Mouse (Mus musculus): ENCODE measurements at regions not wholly inside any gene's neighbourhood (a gene's known extent, or its start where the extent isn't known, plus 50 kb on each side); places are given as distances from the start of the nearest gene placed in this dataset.

GRCm38 (mm10) chr7:36352761-36353160 is 345.2 kb upstream of the Tshz3 start:
- no peak for ATAC-seq (replicated peaks; ENCODE audit: insufficient number of reproducible peaks, insufficient read depth, low FRiP score, low read depth)
- Histone ChIP-seq H3K4me1 (replicated peaks) (no peaks in the 10 kb centered on the region), H3K27me3 (no peaks in the 10 kb centered on the region; the same call in 1 of the 2 replicates), H3K36me3 (no peaks in the 10 kb centered on the region), H3K9ac (no peak overlapping the region), H3K4me2 (no peak overlapping the region), H3K9me3 (replicated peaks) (no peaks in the 10 kb centered on the region), H3K27ac (no peak overlapping the region), H3K4me3 (no peak overlapping the region)
- 38% methylated on average over 2 of the region's 2 CpGs for WGBS

GRCm38 (mm10) chr7:36350616-36351015 is 347.3 kb upstream of the Tshz3 start:
- H3K27ac ChIP-seq, result no peak overlapping the region
- 55% methylated on average over 4 of the region's 4 CpGs for WGBS
- H3K4me1 ChIP-seq (replicated peaks), result no peaks in the 10 kb centered on the region
- H3K36me3 ChIP-seq, result no peaks in the 10 kb centered on the region
- H3K9ac ChIP-seq, result no peak overlapping the region
- no peak for ATAC-seq (replicated peaks; ENCODE audit: insufficient number of reproducible peaks, insufficient read depth, low FRiP score, low read depth)
- H3K9me3 ChIP-seq (replicated peaks), result no peaks in the 10 kb centered on the region
- H3K4me3 ChIP-seq, result no peak overlapping the region
- no peak overlapping the region for H3K4me2 ChIP-seq
- H3K27me3 ChIP-seq, result no peaks in the 10 kb centered on the region; the same call in 1 of the 2 replicates

GRCm38 (mm10) chr7:36348195-36348594 is 349.7 kb upstream of the Tshz3 start:
- H3K36me3 ChIP-seq, result no peaks in the 10 kb centered on the region

GRCm38 (mm10) chr7:36334857-36335256 is 363.1 kb upstream of the Tshz3 start:
- Histone ChIP-seq H3K4me3 (no peak overlapping the region), H3K27ac (no peak overlapping the region), H3K9ac (no peak overlapping the region), H3K9me3 (replicated peaks) (no peaks in the 10 kb centered on the region), H3K27me3 (no peaks in the 10 kb centered on the region), H3K4me2 (no peak overlapping the region), H3K36me3 (no peaks in the 10 kb centered on the region), H3K4me1 (replicated peaks) (no peaks in the 10 kb centered on the region)
- ATAC-seq (replicated peaks; ENCODE audit: insufficient number of reproducible peaks, insufficient read depth, low FRiP score, low read depth), result no peak
- 87% methylated on average over 5 of the region's 5 CpGs for WGBS

More at GRCm38 (mm10) chr7:36348195-36348594, 349.7 kb upstream of the Tshz3 start:
- Histone ChIP-seq H3K4me1 (replicated peaks) (no peaks in the 10 kb centered on the region), H3K4me2 (no peak overlapping the region), H3K9ac (no peak overlapping the region), H3K9me3 (replicated peaks) (no peaks in the 10 kb centered on the region), H3K4me3 (no peak overlapping the region), H3K27me3 (no peaks in the 10 kb centered on the region; the same call in 1 of the 2 replicates), H3K27ac (no peak overlapping the region)
- WGBS, result 72% methylated on average over 8 of the region's 8 CpGs
- no peak for ATAC-seq (replicated peaks; ENCODE audit: insufficient number of reproducible peaks, insufficient read depth, low FRiP score, low read depth)

GRCm38 (mm10) chr7:36334091-36334490 is 363.8 kb upstream of the Tshz3 start:
- H3K4me3 ChIP-seq, result no peak overlapping the region
- ATAC-seq (replicated peaks; ENCODE audit: insufficient number of reproducible peaks, insufficient read depth, low FRiP score, low read depth), result no peak
- no peaks in the 10 kb centered on the region for H3K4me1 ChIP-seq (replicated peaks)
- H3K36me3 ChIP-seq, result no peaks in the 10 kb centered on the region
- no peak overlapping the region for H3K27ac ChIP-seq
- H3K9me3 ChIP-seq (replicated peaks), result no peaks in the 10 kb centered on the region
- WGBS, result 26% methylated on average over 5 of the region's 5 CpGs
- H3K27me3 ChIP-seq, result no peaks in the 10 kb centered on the region
- no peak overlapping the region for H3K4me2 ChIP-seq
- H3K9ac ChIP-seq, result no peak overlapping the region

GRCm38 (mm10) chr7:36332633-36333032 is 365.3 kb upstream of the Tshz3 start:
- H3K4me3 ChIP-seq, result no peak overlapping the region
- H3K9me3 ChIP-seq (replicated peaks), result no peaks in the 10 kb centered on the region
- H3K27me3 ChIP-seq, result no peaks in the 10 kb centered on the region
- WGBS, result 62% methylated on average over 7 of the region's 7 CpGs
- H3K9ac ChIP-seq, result no peak overlapping the region
- H3K4me2 ChIP-seq, result no peak overlapping the region
- no peak overlapping the region for H3K27ac ChIP-seq
- ATAC-seq (replicated peaks; ENCODE audit: insufficient number of reproducible peaks, insufficient read depth, low FRiP score, low read depth), result no peak
- no peaks in the 10 kb centered on the region for H3K4me1 ChIP-seq (replicated peaks)
- H3K36me3 ChIP-seq, result no peaks in the 10 kb centered on the region

GRCm38 (mm10) chr7:36328141-36328540 is 369.8 kb upstream of the Tshz3 start:
- Histone ChIP-seq H3K4me3 (no peak overlapping the region), H3K27me3 (no peaks in the 10 kb centered on the region), H3K9me3 (replicated peaks) (no peaks in the 10 kb centered on the region), H3K27ac (no peak overlapping the region), H3K36me3 (no peaks in the 10 kb centered on the region), H3K4me2 (no peak overlapping the region), H3K9ac (no peak overlapping the region), H3K4me1 (replicated peaks) (no peaks in the 10 kb centered on the region)
- ATAC-seq (replicated peaks; ENCODE audit: insufficient number of reproducible peaks, insufficient read depth, low FRiP score, low read depth), result no peak
- 83% methylated on average over 2 of the region's 2 CpGs for WGBS

GRCm38 (mm10) chr7:36324035-36324434 is 373.9 kb upstream of the Tshz3 start:
- Histone ChIP-seq H3K4me3 (no peak overlapping the region), H3K9ac (no peak overlapping the region), H3K9me3 (replicated peaks) (no peaks in the 10 kb centered on the region), H3K27ac (no peak overlapping the region), H3K36me3 (no peaks in the 10 kb centered on the region), H3K4me1 (replicated peaks) (no peaks in the 10 kb centered on the region), H3K4me2 (no peak overlapping the region), H3K27me3 (no peaks in the 10 kb centered on the region)
- no peak for ATAC-seq (replicated peaks; ENCODE audit: insufficient number of reproducible peaks, insufficient read depth, low FRiP score, low read depth)
- whole genome bisulfite sequencing, result 62% methylated on average over 1 of the region's 1 CpGs

- WGBS, result 67% methylated on average over 4 of the region's 4 CpGs
- no peak overlapping the region for H3K27ac ChIP-seq
- H3K9me3 ChIP-seq (replicated peaks), result no peaks in the 10 kb centered on the region
- H3K4me1 ChIP-seq (replicated peaks), result peaks cover 6% of the 10 kb centered on the region
- no peak overlapping the region for H3K9ac ChIP-seq
- no peak overlapping the region for H3K4me3 ChIP-seq
- no peaks in the 10 kb centered on the region for H3K36me3 ChIP-seq
- ATAC-seq (replicated peaks; ENCODE audit: insufficient number of reproducible peaks, insufficient read depth, low FRiP score, low read depth), result no peak
- no peaks in the 10 kb centered on the region for H3K27me3 ChIP-seq
- H3K4me2 ChIP-seq, result no peak overlapping the region
Observed at GRCm38 (mm10) chr7:36322181-36322580, 375.7 kb upstream of the Tshz3 start.

- no peaks in the 10 kb centered on the region for H3K9me3 ChIP-seq (replicated peaks)
- H3K36me3 ChIP-seq, result no peaks in the 10 kb centered on the region
- H3K4me1 ChIP-seq (replicated peaks), result peaks cover 9% of the 10 kb centered on the region
- no peak overlapping the region for H3K27ac ChIP-seq
- H3K27me3 ChIP-seq, result no peaks in the 10 kb centered on the region
- H3K9ac ChIP-seq, result no peak overlapping the region
- 20% methylated on average over 3 of the region's 3 CpGs for WGBS
- H3K4me2 ChIP-seq, result no peak overlapping the region
- ATAC-seq (replicated peaks; ENCODE audit: insufficient number of reproducible peaks, insufficient read depth, low FRiP score, low read depth), result peak; percentile 53; the same call in 1 of the 2 replicates
- no peak overlapping the region for H3K4me3 ChIP-seq
Observed at GRCm38 (mm10) chr7:36317466-36318212, 380.3 kb upstream of the Tshz3 start.

- Histone ChIP-seq H3K4me2 (no peak overlapping the region), H3K9ac (no peak overlapping the region), H3K4me3 (no peak overlapping the region), H3K27ac (no peak overlapping the region), H3K9me3 (replicated peaks) (no peaks in the 10 kb centered on the region), H3K27me3 (no peaks in the 10 kb centered on the region), H3K4me1 (replicated peaks) (peaks cover 9% of the 10 kb centered on the region), H3K36me3 (no peaks in the 10 kb centered on the region)
- no peak for ATAC-seq (replicated peaks; ENCODE audit: insufficient number of reproducible peaks, insufficient read depth, low FRiP score, low read depth)
- 78% methylated on average over 1 of the region's 1 CpGs for WGBS
Observed at GRCm38 (mm10) chr7:36313751-36314150, 384.2 kb upstream of the Tshz3 start.
